Mouse (Mus musculus): ENCODE results near the gene Dact3. TPM values are rescaled to one million over a fixed set of nuclear protein-coding genes. Genes with fewer than 3 reads are reported as not detected.

The Dact3 gene
- total RNA-seq, 2 experiments from 2014 or later: 115 to 120 TPM

GRCm38 (mm10) chr7:16890944-16891343, 15.8 kb downstream of the Dact3 start:
- no peak for DNase-seq (ENCODE audit: low spot score in 2 of 2)

GRCm38 (mm10) chr7:16891641-16892351, 16.7 kb downstream of the Dact3 start, which contains the start of gene Gng8:
TSS of gene Gng8 (plus strand) at chr7:16891786.
- peak; percentile 82 to 85 for DNase-seq (ENCODE audit: low spot score in 2 of 2)

- DNase-seq (ENCODE audit: low spot score in 2 of 2): no peak
Measured at GRCm38 (mm10) chr7:16892352-16892730, 17.2 kb downstream of the Dact3 start.

GRCm38 (mm10) chr7:16893612-16894011, 18.5 kb downstream of the Dact3 start:
- no peak for DNase-seq (ENCODE audit: low spot score in 2 of 2)

GRCm38 (mm10) chr7:16894279-16894678, 19.2 kb downstream of the Dact3 start:
- no peak for DNase-seq (ENCODE audit: low spot score in 2 of 2)

- peak in 1 of 2 experiments; percentile 64 for DNase-seq (ENCODE audit: low spot score in 2 of 2)
Measured at GRCm38 (mm10) chr7:16895000-16895399, 19.9 kb downstream of the Dact3 start.

- no peak for DNase-seq (ENCODE audit: low spot score in 2 of 2)
Measured at GRCm38 (mm10) chr7:16895511-16895910, 20.4 kb downstream of the Dact3 start.

GRCm38 (mm10) chr7:16900526-16900925, 25.4 kb downstream of the Dact3 start:
- DNase-seq (ENCODE audit: low spot score in 2 of 2): no peak

- no peak for DNase-seq (ENCODE audit: low spot score in 2 of 2)
Measured at GRCm38 (mm10) chr7:16903439-16903955, 28.4 kb downstream of the Dact3 start.

- no peak for DNase-seq (ENCODE audit: low spot score in 2 of 2)
Measured at GRCm38 (mm10) chr7:16904120-16904675, 29.1 kb downstream of the Dact3 start.

- DNase-seq (ENCODE audit: low spot score in 2 of 2): no peak
Measured at GRCm38 (mm10) chr7:16905491-16906021, 30.4 kb downstream of the Dact3 start.

GRCm38 (mm10) chr7:16906281-16906680, 31.2 kb downstream of the Dact3 start, which contains the start of gene Ptgir:
TSS of gene Ptgir (plus strand) at chr7:16906490.
- no peak for DNase-seq (ENCODE audit: low spot score in 2 of 2)

GRCm38 (mm10) chr7:16906889-16907559, 31.9 kb downstream of the Dact3 start:
- no peak for DNase-seq (ENCODE audit: low spot score in 2 of 2)

- no peak for DNase-seq (ENCODE audit: low spot score in 2 of 2)
Measured at GRCm38 (mm10) chr7:16907842-16908241, 32.7 kb downstream of the Dact3 start.

- DNase-seq (ENCODE audit: low spot score in 2 of 2): no peak
Measured at GRCm38 (mm10) chr7:16908367-16908766, 33.2 kb downstream of the Dact3 start.

GRCm38 (mm10) chr7:16908859-16909258, 33.7 kb downstream of the Dact3 start:
- DNase-seq (ENCODE audit: low spot score in 2 of 2): no peak

GRCm38 (mm10) chr7:16909909-16910308, 34.8 kb downstream of the Dact3 start:
- DNase-seq (ENCODE audit: low spot score in 2 of 2): no peak

GRCm38 (mm10) chr7:16911904-16912303, 36.8 kb downstream of the Dact3 start:
- no peak for DNase-seq (ENCODE audit: low spot score in 2 of 2)

GRCm38 (mm10) chr7:16912360-16912759, 37.2 kb downstream of the Dact3 start:
- DNase-seq (ENCODE audit: low spot score in 2 of 2): no peak

GRCm38 (mm10) chr7:16913806-16914452, 38.8 kb downstream of the Dact3 start:
- peak; percentile 78 to 81 for DNase-seq (ENCODE audit: low spot score in 2 of 2)
